Mouse (Mus musculus) retina, adult 2 months (tissue): ENCODE data around the gene Fam222b.
A peak's percentile ranks its signal among the peaks of the same experiment; 100 is the strongest.
"Not testable (repeated sequence)": the region's sequence is repeated elsewhere in the genome, so short reads cannot be mapped to it uniquely, and the experiment has no call there.

Experiments used
- DNase-seq: peaks from one replicate; pipeline ENCODE4 v3.0.0-alpha.2; 2012; ENCODE audit warnings: low read depth, low spot score

The Fam222b gene

DNA sequence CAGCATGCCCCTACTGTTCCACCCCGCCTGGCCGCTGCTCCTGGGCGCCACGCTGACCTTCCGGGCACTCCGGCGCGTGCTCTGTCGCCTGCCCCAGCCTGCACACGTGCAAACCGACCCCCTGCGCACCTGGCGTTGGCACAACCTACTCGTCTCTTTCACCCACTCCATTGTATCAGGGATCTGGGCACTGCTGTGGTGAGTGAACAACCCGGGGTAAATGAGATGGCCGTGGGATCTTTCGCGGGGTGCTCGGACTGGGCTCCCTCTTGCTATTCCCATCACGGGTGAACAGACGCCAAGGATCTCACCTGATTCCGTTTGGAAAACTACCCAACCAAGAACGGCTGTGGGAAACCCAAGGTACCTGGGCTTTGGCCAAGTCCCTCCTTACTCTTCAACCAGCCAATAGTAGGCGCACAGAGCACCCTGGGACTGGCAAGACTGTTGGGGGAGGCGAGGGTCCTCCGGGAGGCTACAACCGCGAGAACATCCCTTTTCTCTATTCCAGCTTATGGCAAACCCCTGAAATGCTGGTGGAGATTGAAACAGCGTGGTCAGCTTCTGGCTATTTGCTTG is 84.5 kb downstream of the Fam222b start:
- no peak for DNase-seq

DNA sequence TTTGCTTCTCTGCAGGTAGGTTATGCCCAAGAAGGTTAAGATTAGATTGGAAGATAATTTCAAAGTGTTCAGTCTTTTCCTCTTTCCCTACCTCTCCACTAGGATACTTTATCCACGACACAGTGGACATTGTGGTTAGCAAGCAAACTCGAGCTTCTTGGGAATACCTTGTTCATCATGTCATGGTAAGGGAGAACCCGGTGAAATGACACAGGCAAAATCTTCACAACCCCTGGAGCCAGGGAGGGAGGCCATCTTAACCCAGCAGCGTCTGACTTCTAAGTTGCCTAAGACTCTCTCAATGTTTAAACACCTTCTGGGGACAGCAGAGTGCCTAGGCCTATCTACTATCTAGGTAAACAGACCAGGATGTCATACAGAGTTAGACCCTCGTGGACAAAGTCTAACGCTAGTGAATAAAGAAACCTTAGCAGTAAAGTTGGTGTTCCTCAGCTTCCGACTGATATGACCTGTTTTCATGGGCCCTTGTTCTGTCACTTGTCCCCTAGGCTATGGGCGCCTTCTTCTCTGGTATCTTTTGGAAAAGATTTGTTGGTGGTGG is 85.1 kb downstream of the Fam222b start:
- no peak for DNase-seq

DNA sequence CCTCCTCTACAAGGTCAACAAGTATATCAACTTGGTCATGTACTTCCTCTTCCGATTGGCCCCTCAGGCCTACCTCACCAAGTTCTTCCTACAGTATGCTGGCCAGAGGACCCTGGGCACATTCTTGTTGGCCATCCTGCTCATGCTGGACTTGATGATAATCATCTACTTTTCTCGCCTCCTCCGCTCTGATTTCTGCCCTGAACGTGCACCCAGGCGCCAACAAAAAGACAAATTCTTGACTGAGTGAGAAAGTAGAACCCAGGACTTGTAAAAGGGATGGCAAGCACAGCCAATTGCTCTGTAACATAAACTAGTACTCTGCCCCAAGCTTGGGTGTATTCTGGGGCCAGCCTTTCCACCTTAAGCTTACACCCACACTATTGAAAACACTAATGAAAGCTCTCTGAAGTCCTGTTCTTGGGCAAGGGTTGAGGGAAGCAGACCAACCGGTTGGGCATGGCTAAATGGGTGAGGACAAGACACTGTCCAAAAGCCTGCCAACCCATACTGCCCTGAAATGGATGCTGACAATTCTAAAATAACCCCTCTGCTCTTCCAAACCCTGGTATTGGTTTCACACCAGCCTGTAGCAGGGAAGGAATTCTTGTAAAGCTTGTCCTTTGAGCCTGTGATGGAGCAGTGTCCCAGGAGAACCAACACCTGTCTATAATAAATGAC is 85.8 kb downstream of the Fam222b start:
- DNase-seq = no peak

DNA sequence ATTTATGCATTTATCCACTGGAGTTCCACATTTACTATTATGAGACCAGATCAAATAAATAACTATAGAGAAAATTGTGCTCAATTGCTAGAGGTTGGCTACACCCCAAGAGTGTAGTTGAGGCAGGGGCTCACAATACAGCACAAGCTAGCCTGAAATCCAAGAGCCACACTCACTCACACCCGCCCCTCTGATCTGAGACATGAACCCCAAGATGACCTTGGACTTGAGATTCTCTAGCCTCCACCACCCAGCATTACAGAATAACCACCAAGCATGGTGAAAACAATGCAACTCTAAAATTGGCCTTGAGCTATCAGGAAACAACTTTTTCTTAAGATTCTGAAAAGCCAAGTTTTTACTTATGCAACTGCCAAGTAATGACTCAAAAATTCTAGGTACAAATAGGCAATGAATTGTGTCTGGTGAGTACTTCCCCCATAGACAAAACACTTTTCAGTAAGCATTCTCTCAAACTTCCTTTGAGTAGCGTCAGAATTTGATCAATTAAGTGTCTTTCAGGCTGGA is 87.4 kb downstream of the Fam222b start:
- no peak for DNase-seq

DNA sequence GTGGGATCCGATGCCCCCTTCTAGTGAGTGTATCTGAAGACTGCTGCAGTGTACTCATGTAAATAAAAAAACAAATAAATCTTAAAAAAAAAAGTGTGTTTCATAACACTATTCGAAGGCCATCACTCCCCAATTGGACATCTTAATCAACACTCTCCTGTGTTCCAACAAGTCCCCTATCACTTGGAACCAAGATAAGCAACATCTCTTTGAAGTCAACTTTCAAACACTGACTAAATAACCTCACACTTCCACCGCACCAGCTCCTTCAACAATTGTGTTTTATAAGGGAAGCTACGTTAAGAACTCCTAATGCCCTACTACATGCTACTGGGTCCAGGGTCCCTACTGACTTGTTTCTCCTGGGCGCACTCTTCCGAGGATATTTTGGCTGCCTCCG is 88.0 kb downstream of the Fam222b start:
- DNase-seq = no peak

DNA sequence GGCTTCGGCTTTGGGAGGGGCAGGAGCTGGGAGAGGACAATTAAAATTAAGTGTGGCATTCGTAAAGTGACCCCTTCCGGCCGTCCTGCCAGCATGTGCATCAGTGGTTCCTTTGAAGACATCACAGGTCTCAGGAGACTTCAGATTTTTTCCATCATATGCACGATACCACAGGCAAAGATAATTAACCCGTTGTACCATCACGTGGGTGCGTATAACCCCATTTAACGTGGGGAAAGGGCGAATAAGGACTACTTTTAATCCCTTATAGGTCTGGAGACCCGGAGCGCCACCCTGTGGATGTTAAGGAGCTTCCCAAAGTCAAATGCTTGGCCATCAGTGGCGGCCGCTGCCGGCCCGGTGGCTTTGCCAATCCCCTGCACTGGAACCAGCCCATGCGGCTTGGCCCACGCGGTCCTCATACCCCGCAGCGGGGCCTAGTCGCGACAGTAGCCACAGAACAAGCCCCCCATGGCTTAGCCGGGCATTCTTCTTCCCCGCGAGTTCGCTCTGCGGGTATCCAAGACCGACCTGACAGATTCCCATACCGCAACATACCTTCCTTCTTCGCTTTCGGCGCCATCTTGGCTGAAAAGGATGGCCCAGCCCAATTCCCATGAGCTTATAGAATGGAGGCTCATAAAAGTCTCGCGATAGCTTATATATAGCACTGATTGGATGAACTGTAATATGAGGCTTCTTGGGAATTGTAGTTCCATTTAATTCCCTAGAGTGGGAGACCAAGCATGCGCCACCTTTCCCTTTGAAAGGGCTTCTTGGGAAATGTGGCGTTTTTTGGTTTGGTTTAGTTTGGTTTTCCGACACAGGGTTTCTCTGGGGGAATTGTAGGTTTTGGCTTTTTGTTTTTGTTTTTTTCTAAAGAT is 88.7 kb downstream of the Fam222b start, which contains the start of gene Rpl23a:
Gene Rpl23a, minus strand, starts transcription at position 624 of the 884 bp plus-strand sequence.
- DNase-seq = peak; percentile 83

DNA sequence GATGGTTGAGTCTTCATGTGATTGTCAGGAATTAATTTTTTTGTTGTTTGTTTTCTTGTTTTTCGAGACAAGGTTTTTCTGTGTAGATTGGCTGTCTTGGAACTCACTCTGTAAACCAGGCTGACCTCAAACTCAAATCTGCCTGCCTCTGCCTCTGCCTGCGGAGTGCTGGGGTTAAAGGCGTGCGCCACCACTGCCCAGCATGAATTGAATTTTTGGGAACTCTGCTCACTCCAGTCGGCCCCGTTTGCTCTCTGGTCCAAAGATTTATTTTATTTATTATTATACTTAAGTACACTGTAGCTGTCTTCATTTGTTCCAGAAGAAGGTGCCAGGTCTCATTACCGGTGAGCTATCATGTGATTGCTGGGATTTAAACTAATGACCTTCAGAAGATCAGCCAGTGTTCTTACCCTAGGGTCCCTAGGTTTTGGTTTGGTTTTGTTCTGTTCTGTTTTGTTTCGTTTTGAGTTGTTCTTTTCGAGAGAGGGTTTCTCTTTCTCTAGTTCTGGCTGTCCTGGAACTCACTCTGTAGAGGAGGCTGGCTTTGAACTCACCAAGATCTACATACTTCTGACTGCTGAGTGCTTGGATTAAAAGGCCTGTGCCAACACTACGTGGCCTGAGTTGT is 89.5 kb downstream of the Fam222b start:
- DNase-seq = no peak

- DNase-seq = not testable (repeated sequence)
Measured at GRCm38 (mm10) chr11:78184702-78185101, 90.2 kb downstream of the Fam222b start.

GRCm38 (mm10) chr11:78188331-78189233 is 94.1 kb downstream of the Fam222b start, which contains the start of gene Rab34:
Gene Rab34 (plus strand): TSS chr11:78188430.
- DNase-seq = no peak

- no peak for DNase-seq
Measured at GRCm38 (mm10) chr11:78189234-78190040, 95.0 kb downstream of the Fam222b start.

DNA sequence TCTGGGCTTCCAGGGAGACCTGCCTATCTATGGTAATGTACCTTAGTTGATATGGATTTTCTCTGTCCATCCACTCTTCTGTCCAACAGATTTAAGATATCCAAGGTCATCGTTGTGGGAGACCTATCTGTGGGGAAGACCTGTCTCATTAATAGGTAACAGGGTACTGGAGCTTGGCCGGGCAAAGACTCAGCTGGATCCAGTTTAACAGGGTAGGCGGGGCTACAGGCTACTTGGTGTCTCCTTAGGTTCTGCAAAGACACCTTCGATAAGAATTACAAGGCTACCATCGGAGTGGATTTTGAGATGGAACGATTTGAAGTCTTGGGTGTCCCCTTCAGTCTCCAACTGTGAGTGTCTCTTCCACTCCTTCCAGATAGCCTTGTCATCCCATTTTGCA is 95.6 kb downstream of the Fam222b start:
- DNase-seq = no peak

- DNase-seq = no peak
Measured at GRCm38 (mm10) chr11:78193113-78193512, 98.7 kb downstream of the Fam222b start, which contains the start of gene Proca1. Gene Proca1 (plus strand): TSS chr11:78193392.

DNA sequence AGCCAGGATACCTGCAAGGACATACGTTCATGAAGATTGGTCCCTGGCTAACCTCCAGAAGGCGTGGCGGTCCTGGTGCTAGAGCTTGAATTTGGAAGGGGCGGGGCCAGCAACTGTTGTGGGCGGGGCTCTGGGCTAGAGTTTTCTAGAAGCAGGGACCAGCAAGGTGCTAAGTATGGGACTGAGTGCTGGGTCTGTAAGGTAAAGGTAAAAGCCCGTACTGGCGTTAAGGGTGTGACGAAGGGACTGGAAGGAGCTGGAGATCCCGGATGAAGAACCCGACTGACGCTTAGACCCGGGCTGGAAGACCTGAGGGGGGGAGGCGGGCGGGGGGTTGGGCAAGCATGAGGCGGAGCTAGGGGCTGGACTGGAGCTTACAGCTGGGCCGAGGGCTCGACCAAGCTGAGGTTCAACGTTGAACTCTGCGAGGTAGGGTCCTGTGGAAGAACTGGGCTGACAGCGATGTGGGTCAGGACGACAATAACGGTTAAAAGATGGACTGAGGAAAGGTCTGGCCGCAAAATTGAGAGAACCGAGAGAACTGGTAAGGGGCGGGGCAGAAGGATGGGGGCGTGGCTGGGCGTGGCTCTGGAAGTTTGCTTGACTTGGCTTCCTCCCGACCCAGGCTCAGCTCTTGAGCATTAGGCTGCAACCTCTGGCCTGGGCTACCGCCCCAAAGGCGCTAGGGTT is 100.1 kb downstream of the Fam222b start:
- DNase-seq = no peak

DNA sequence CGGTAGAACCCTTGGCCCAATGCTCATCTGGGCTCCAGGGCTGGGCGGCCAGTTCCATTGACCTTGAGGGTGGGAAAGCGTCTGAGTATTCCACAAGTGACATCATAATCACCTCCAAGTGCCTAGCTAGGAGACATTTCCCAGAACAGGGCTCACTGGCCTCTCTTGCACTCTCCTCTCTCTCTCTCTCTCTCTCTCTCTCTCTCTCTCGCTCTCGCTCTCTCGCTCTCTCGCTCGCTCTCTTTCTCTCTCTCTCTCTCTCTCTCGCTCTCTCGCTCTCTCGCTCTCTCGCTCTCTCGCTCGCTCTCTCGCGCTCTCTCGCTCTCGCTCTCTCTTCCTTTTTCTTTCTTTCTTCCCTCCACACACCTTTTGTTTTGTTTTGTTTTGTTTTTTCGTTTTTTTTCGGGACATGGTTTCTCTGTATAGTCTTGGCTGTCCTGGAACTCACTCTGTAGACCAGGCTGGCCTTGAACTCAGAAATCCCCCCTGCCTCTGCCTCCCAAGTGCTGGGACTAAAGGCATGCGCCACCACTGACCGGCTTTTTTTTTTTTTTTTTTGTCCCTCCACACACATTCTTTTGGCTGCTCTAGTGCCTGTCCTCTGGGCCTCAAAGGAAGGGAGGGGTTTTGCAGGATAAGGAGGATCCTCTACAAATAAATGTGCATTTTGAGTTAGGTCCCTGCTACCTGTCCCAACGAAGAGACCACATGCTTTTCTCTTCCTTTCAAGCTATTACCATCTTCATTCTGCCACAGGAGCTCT is 100.8 kb downstream of the Fam222b start:
- DNase-seq = no peak

- DNase-seq = no peak
Measured at GRCm38 (mm10) chr11:78202372-78202771, 107.9 kb downstream of the Fam222b start.

- no peak for DNase-seq
Measured at GRCm38 (mm10) chr11:78204287-78204686, 109.8 kb downstream of the Fam222b start.

DNA sequence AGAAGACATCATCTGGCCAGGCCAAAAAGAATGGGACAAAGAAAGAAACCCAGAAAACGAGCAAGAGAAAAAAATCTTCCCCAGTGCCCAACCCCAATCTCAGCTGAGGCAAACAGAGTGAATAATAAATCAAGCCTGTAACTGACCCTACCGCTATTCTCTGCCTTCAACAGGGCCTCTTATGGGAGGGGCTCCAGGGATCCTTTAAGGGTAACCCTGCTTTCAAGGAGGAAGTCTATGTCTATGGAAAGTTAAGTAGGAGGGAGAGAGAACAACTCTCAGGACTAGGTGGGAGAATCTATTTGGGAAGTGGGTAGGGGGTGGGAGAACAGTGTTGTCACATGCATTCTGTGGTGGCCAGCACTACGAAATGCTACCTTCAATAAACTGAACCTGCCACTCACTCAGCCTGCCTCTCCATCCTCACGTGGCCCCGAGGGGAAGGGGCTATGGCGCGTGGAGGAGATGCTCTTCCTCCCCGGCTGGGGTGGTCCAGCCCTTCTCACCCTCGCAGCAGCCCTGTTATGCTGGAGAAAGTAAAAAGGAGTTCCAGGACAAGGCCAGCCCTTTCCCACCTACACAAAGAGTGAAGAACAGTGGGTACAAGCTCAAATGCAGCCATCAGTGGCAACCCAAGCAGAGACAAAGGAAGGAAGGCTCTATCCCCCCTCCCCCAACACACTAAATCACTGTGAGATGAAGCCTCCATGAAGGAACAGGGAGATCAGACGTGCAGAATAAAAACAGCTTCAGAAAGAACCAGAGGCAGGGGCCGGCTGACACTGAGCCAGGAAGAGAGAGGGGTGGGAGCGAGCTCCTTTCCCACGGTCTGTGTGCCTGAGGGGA is 111.1 kb downstream of the Fam222b start:
- no peak for DNase-seq
